Mouse (Mus musculus): Measurements from ENCODE around the gene Fam189a1. TPM values are rescaled to one million over a fixed set of nuclear protein-coding genes. Genes with fewer than 3 reads are reported as not detected.

Gene Fam189a1
- polyA plus RNA-seq, 1 experiment from 2014 or later = 0.45 TPM

- H3K27me3 ChIP-seq (ENCODE audit: insufficient read depth, poor library complexity, severe bottlenecking) = peaks cover 9% of the 10 kb centered on the region; the same call in 1 of the 2 replicates
- peak; percentile 87 for DNase-seq (ENCODE audit: low spot score)
- no peaks in the 10 kb centered on the region for H3K36me3 ChIP-seq
- 34% methylated on average over 8 of the region's 8 CpGs for WGBS
- no peaks in the 10 kb centered on the region for H3K9me3 ChIP-seq
- H3K27ac ChIP-seq = no peak overlapping the region
- H3K4me3 ChIP-seq = no peak overlapping the region
- no peaks in the 10 kb centered on the region for H3K4me1 ChIP-seq
Observed at GRCm38 (mm10) chr7:64741333-64742307, 414.8 kb downstream of the Fam189a1 start.

- H3K27me3 ChIP-seq (ENCODE audit: insufficient read depth, poor library complexity, severe bottlenecking) = peaks cover 9% of the 10 kb centered on the region; the same call in 1 of the 2 replicates
- DNase-seq (ENCODE audit: low spot score) = no peak
- WGBS = 75% methylated on average over 11 of the region's 11 CpGs
- H3K4me1 ChIP-seq = no peaks in the 10 kb centered on the region
- H3K9me3 ChIP-seq = no peaks in the 10 kb centered on the region
- H3K36me3 ChIP-seq = no peaks in the 10 kb centered on the region
- H3K27ac ChIP-seq = no peak overlapping the region
- H3K4me3 ChIP-seq = no peak overlapping the region
Observed at GRCm38 (mm10) chr7:64739131-64739530, 417.2 kb downstream of the Fam189a1 start.

- Histone ChIP-seq H3K4me1 (no peaks in the 10 kb centered on the region), H3K27me3 (ENCODE audit: insufficient read depth, poor library complexity, severe bottlenecking) (no peaks in the 10 kb centered on the region), H3K9me3 (no peaks in the 10 kb centered on the region), H3K36me3 (no peaks in the 10 kb centered on the region), H3K27ac (no peak overlapping the region), H3K4me3 (no peak overlapping the region)
- DNase-seq (ENCODE audit: low spot score) = no peak
- 32% methylated on average over 7 of the region's 7 CpGs for WGBS
Observed at GRCm38 (mm10) chr7:64729785-64730184, 426.6 kb downstream of the Fam189a1 start.

- H3K9me3 ChIP-seq = no peaks in the 10 kb centered on the region
- 62% methylated on average over 3 of the region's 3 CpGs for WGBS
- no peaks in the 10 kb centered on the region for H3K4me1 ChIP-seq
- H3K27ac ChIP-seq = no peak overlapping the region
- no peak for DNase-seq (ENCODE audit: low spot score)
- H3K36me3 ChIP-seq = no peaks in the 10 kb centered on the region
- H3K4me3 ChIP-seq = no peak overlapping the region
- H3K27me3 ChIP-seq (ENCODE audit: insufficient read depth, poor library complexity, severe bottlenecking) = no peaks in the 10 kb centered on the region
Observed at GRCm38 (mm10) chr7:64728816-64729215, 427.6 kb downstream of the Fam189a1 start.

- Histone ChIP-seq H3K36me3 (no peaks in the 10 kb centered on the region), H3K4me3 (no peak overlapping the region), H3K4me1 (no peaks in the 10 kb centered on the region), H3K27me3 (ENCODE audit: insufficient read depth, poor library complexity, severe bottlenecking) (no peaks in the 10 kb centered on the region), H3K9me3 (no peaks in the 10 kb centered on the region), H3K27ac (no peak overlapping the region)
- 82% methylated on average over 5 of the region's 5 CpGs for WGBS
- no peak for DNase-seq (ENCODE audit: low spot score)
Observed at GRCm38 (mm10) chr7:64728181-64728591, 428.2 kb downstream of the Fam189a1 start.

- Histone ChIP-seq H3K27me3 (ENCODE audit: insufficient read depth, poor library complexity, severe bottlenecking) (no peaks in the 10 kb centered on the region), H3K4me1 (no peaks in the 10 kb centered on the region), H3K36me3 (no peaks in the 10 kb centered on the region), H3K27ac (no peak overlapping the region), H3K9me3 (no peaks in the 10 kb centered on the region), H3K4me3 (no peak overlapping the region)
- no peak for DNase-seq (ENCODE audit: low spot score)
- WGBS = 67% methylated on average over 6 of the region's 6 CpGs
Observed at GRCm38 (mm10) chr7:64725967-64726695, 430.2 kb downstream of the Fam189a1 start.

- Histone ChIP-seq H3K4me3 (no peak overlapping the region), H3K27ac (no peak overlapping the region), H3K27me3 (ENCODE audit: insufficient read depth, poor library complexity, severe bottlenecking) (no peaks in the 10 kb centered on the region), H3K4me1 (no peaks in the 10 kb centered on the region), H3K9me3 (no peaks in the 10 kb centered on the region), H3K36me3 (no peaks in the 10 kb centered on the region)
- DNase-seq (ENCODE audit: low spot score) = no peak
- WGBS = 88% methylated on average over 1 of the region's 1 CpGs
Observed at GRCm38 (mm10) chr7:64724409-64724808, 432.0 kb downstream of the Fam189a1 start.

- no peaks in the 10 kb centered on the region for H3K36me3 ChIP-seq
- H3K4me3 ChIP-seq = no peak overlapping the region
- no peaks in the 10 kb centered on the region for H3K4me1 ChIP-seq
- no peak overlapping the region for H3K27ac ChIP-seq
- WGBS = 77% methylated on average over 3 of the region's 3 CpGs
- DNase-seq (ENCODE audit: low spot score) = no peak
- no peaks in the 10 kb centered on the region for H3K9me3 ChIP-seq
- no peaks in the 10 kb centered on the region for H3K27me3 ChIP-seq (ENCODE audit: insufficient read depth, poor library complexity, severe bottlenecking)
Observed at GRCm38 (mm10) chr7:64723313-64723712, 433.1 kb downstream of the Fam189a1 start.

GRCm38 (mm10) chr7:64716286-64716685, 440.1 kb downstream of the Fam189a1 start:
- H3K36me3 ChIP-seq = no peaks in the 10 kb centered on the region
- H3K9me3 ChIP-seq = no peaks in the 10 kb centered on the region
- H3K27me3 ChIP-seq (ENCODE audit: insufficient read depth, poor library complexity, severe bottlenecking) = no peaks in the 10 kb centered on the region
- no peaks in the 10 kb centered on the region for H3K4me1 ChIP-seq
- no peak overlapping the region for H3K4me3 ChIP-seq
- 69% methylated on average over 2 of the region's 2 CpGs for WGBS
- no peak overlapping the region for H3K27ac ChIP-seq
- no peak for DNase-seq (ENCODE audit: low spot score)

GRCm38 (mm10) chr7:64709520-64710262, 446.7 kb downstream of the Fam189a1 start:
- Histone ChIP-seq H3K27me3 (ENCODE audit: insufficient read depth, poor library complexity, severe bottlenecking) (no peaks in the 10 kb centered on the region), H3K9me3 (no peaks in the 10 kb centered on the region), H3K27ac (no peak overlapping the region), H3K4me1 (no peaks in the 10 kb centered on the region), H3K36me3 (no peaks in the 10 kb centered on the region), H3K4me3 (no peak overlapping the region)
- no peak for DNase-seq (ENCODE audit: low spot score)
- 82% methylated on average over 13 of the region's 13 CpGs for WGBS

GRCm38 (mm10) chr7:64708176-64708575, 448.2 kb downstream of the Fam189a1 start:
- Histone ChIP-seq H3K27me3 (ENCODE audit: insufficient read depth, poor library complexity, severe bottlenecking) (no peaks in the 10 kb centered on the region), H3K4me1 (no peaks in the 10 kb centered on the region), H3K4me3 (no peak overlapping the region), H3K36me3 (no peaks in the 10 kb centered on the region), H3K9me3 (no peaks in the 10 kb centered on the region), H3K27ac (no peak overlapping the region)
- DNase-seq (ENCODE audit: low spot score) = no peak
- 77% methylated on average over 4 of the region's 4 CpGs for WGBS
